Mouse (Mus musculus): Measurements from ENCODE around the gene H6pd. TPM values are rescaled to one million over a fixed set of nuclear protein-coding genes. Genes with fewer than 3 reads are reported as not detected.
A peak's percentile ranks its signal among the peaks of the same experiment; 100 is the strongest.

Gene H6pd
- polyA plus RNA-seq, 1 experiment from 2014 or later, result 33.1 TPM

DNA sequence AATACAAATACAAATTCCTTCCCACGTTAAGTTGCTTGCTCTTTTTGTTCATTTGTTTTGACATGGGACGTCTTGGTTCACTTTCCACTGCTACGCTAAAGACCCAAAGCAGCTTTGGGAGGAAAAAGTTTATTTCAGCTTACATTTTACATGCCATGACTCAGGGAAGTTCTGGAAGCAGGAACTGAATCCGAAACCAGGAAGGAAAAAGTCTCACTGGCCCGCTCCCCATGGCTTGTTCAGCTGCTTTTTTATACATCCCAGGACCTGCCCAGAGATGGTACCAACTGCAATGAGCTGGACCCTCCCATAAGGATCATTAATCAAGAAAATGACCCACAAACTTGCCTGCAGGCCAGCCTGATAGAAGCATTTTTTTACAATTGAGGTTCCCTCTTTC, 5.0 kb upstream of the H6pd start:
- no peaks in the 10 kb centered on the region for H3K27me3 ChIP-seq (replicated peaks; ENCODE audit: control insufficient read depth, insufficient read depth, low read length)
- H3K27ac ChIP-seq (ENCODE audit: low read depth, low read length), result no peak overlapping the region
- no peak for ATAC-seq
- TF ChIP-seq CTCF (IDR thresholded peaks at IDR 0.05; ENCODE audit: low read depth), result no peak
- H3K9me3 ChIP-seq (ENCODE audit: control insufficient read depth), result no peaks in the 10 kb centered on the region
- 76% methylated on average over 5 of the region's 5 CpGs for WGBS
- H3K9ac ChIP-seq (ENCODE audit: low read depth, low read length), result no peak overlapping the region
- H3K4me2 ChIP-seq (replicated peaks; ENCODE audit: low read depth), result no peak overlapping the region
- H3K4me1 ChIP-seq (replicated peaks; ENCODE audit: control insufficient read depth, insufficient read depth, low read length), result no peaks in the 10 kb centered on the region
- H3K36me3 ChIP-seq (ENCODE audit: control insufficient read depth, insufficient read depth), result no peaks in the 10 kb centered on the region
- H3K4me3 ChIP-seq (ENCODE audit: low read depth, low read length), result no peak overlapping the region

- no peak for ATAC-seq
- H3K36me3 ChIP-seq (ENCODE audit: control insufficient read depth, insufficient read depth), result no peaks in the 10 kb centered on the region
- no peak overlapping the region for H3K9ac ChIP-seq (ENCODE audit: low read depth, low read length)
- H3K4me2 ChIP-seq (replicated peaks; ENCODE audit: low read depth), result no peak overlapping the region
- WGBS, result 82% methylated on average over 8 of the region's 8 CpGs
- TF ChIP-seq CTCF (IDR thresholded peaks at IDR 0.05; ENCODE audit: low read depth), result no peak
- no peak overlapping the region for H3K4me3 ChIP-seq (ENCODE audit: low read depth, low read length)
- H3K4me1 ChIP-seq (replicated peaks; ENCODE audit: control insufficient read depth, insufficient read depth, low read length), result no peaks in the 10 kb centered on the region
- no peaks in the 10 kb centered on the region for H3K9me3 ChIP-seq (ENCODE audit: control insufficient read depth)
- H3K27me3 ChIP-seq (replicated peaks; ENCODE audit: control insufficient read depth, insufficient read depth, low read length), result no peaks in the 10 kb centered on the region
- no peak overlapping the region for H3K27ac ChIP-seq (ENCODE audit: low read depth, low read length)
Measured at GRCm38 (mm10) chr4:150013186-150013690, 4.4 kb upstream of the H6pd start.

DNA sequence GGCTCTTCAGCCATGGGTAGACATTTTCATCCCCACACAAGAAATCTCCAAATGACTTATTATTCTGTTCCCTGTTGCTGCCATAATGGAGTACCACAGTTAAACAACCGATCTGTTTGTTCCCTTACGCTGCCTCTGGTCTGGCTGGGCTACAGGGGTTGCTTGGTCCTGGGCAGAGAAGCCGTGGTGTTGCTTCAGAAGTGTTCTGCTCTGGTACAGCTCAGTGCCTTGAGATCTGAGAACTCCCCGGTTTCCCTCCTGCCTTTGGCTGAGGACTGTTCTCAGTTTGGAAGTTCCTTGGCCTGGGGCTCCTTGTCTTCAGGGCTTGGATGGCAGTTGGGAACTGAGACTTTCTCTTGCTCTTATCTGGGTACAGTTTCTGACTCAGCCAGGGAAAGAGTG, 3.5 kb upstream of the H6pd start:
- H3K4me3 ChIP-seq (ENCODE audit: low read depth, low read length), result no peak overlapping the region
- 56% methylated on average over 4 of the region's 4 CpGs for WGBS
- no peaks in the 10 kb centered on the region for H3K4me1 ChIP-seq (replicated peaks; ENCODE audit: control insufficient read depth, insufficient read depth, low read length)
- H3K4me2 ChIP-seq (replicated peaks; ENCODE audit: low read depth), result no peak overlapping the region
- H3K27ac ChIP-seq (ENCODE audit: low read depth, low read length), result peak overlapping the region; percentile 0; the same call in 1 of the 2 replicates
- no peaks in the 10 kb centered on the region for H3K36me3 ChIP-seq (ENCODE audit: control insufficient read depth, insufficient read depth)
- no peak for TF ChIP-seq CTCF (IDR thresholded peaks at IDR 0.05; ENCODE audit: low read depth)
- no peaks in the 10 kb centered on the region for H3K27me3 ChIP-seq (replicated peaks; ENCODE audit: control insufficient read depth, insufficient read depth, low read length)
- no peak overlapping the region for H3K9ac ChIP-seq (ENCODE audit: low read depth, low read length)
- H3K9me3 ChIP-seq (ENCODE audit: control insufficient read depth), result no peaks in the 10 kb centered on the region
- ATAC-seq, result no peak

GRCm38 (mm10) chr4:150011564-150012321, 2.9 kb upstream of the H6pd start:
- no peak overlapping the region for H3K4me2 ChIP-seq (replicated peaks; ENCODE audit: low read depth)
- H3K9ac ChIP-seq (ENCODE audit: low read depth, low read length), result no peak overlapping the region
- no peak for TF ChIP-seq CTCF (IDR thresholded peaks at IDR 0.05; ENCODE audit: low read depth)
- H3K27ac ChIP-seq (ENCODE audit: low read depth, low read length), result no peak overlapping the region; the same call in 1 of the 2 replicates
- H3K9me3 ChIP-seq (ENCODE audit: control insufficient read depth), result no peaks in the 10 kb centered on the region
- H3K36me3 ChIP-seq (ENCODE audit: control insufficient read depth, insufficient read depth), result no peaks in the 10 kb centered on the region
- no peak for ATAC-seq
- no peaks in the 10 kb centered on the region for H3K27me3 ChIP-seq (replicated peaks; ENCODE audit: control insufficient read depth, insufficient read depth, low read length)
- WGBS, result 30% methylated on average over 10 of the region's 10 CpGs
- H3K4me1 ChIP-seq (replicated peaks; ENCODE audit: control insufficient read depth, insufficient read depth, low read length), result no peaks in the 10 kb centered on the region
- H3K4me3 ChIP-seq (ENCODE audit: low read depth, low read length), result no peak overlapping the region

- Histone ChIP-seq H3K27me3 (replicated peaks; ENCODE audit: control insufficient read depth, insufficient read depth, low read length) (no peaks in the 10 kb centered on the region), H3K27ac (ENCODE audit: low read depth, low read length) (no peak overlapping the region)
Measured at GRCm38 (mm10) chr4:150010054-150010730, 1.4 kb upstream of the H6pd start.

GRCm38 (mm10) chr4:150009587-150009930, 736 bp upstream of the H6pd start:
- no peak for ATAC-seq
- Histone ChIP-seq H3K9me3 (ENCODE audit: control insufficient read depth) (no peaks in the 10 kb centered on the region), H3K27me3 (replicated peaks; ENCODE audit: control insufficient read depth, insufficient read depth, low read length) (no peaks in the 10 kb centered on the region), H3K4me2 (replicated peaks; ENCODE audit: low read depth) (peak overlapping the region; percentile 90), H3K9ac (ENCODE audit: low read depth, low read length) (0 out of 2 replicates have a peak overlapping the region, but pooled peaks have one; percentile 82), H3K36me3 (ENCODE audit: control insufficient read depth, insufficient read depth) (no peaks in the 10 kb centered on the region), H3K27ac (ENCODE audit: low read depth, low read length) (no peak overlapping the region), H3K4me1 (replicated peaks; ENCODE audit: control insufficient read depth, insufficient read depth, low read length) (no peaks in the 10 kb centered on the region), H3K4me3 (ENCODE audit: low read depth, low read length) (no peak overlapping the region)
- 91% methylated on average over 6 of the region's 6 CpGs for WGBS
- no peak for TF ChIP-seq CTCF (IDR thresholded peaks at IDR 0.05; ENCODE audit: low read depth)

More at GRCm38 (mm10) chr4:150010054-150010730, 1.4 kb upstream of the H6pd start:
- H3K36me3 ChIP-seq (ENCODE audit: control insufficient read depth, insufficient read depth), result no peaks in the 10 kb centered on the region
- ATAC-seq, result no peak
- no peak overlapping the region for H3K9ac ChIP-seq (ENCODE audit: low read depth, low read length)
- H3K4me2 ChIP-seq (replicated peaks; ENCODE audit: low read depth), result no peak overlapping the region
- 94% methylated on average over 6 of the region's 6 CpGs for WGBS
- TF ChIP-seq CTCF (IDR thresholded peaks at IDR 0.05; ENCODE audit: low read depth), result no peak
- H3K9me3 ChIP-seq (ENCODE audit: control insufficient read depth), result no peaks in the 10 kb centered on the region
- no peaks in the 10 kb centered on the region for H3K4me1 ChIP-seq (replicated peaks; ENCODE audit: control insufficient read depth, insufficient read depth, low read length)
- no peak overlapping the region for H3K4me3 ChIP-seq (ENCODE audit: low read depth, low read length)
